Mouse (Mus musculus) ES-E14 (cell line): ENCODE measurements around the gene Gpcpd1.

Experiments
- HCFC1 ChIP-seq: IDR thresholded peaks from 2 replicates; pipeline ENCODE4 v1.6.1; 2012; ENCODE audit warnings: low read length, inconsistent platforms, borderline replicate concordance; ENCODE audit not compliant: insufficient read depth
- MAFK ChIP-seq: IDR thresholded peaks from 2 replicates; pipeline ENCODE4 v1.6.1; 2014; ENCODE audit warnings: mild to moderate bottlenecking, low read depth, low read length, inconsistent platforms; ENCODE audit not compliant: insufficient read depth
- ZC3H11A ChIP-seq: IDR thresholded peaks from 2 replicates; pipeline ENCODE4 v1.6.1; 2012; ENCODE audit warnings: low read depth, mild to moderate bottlenecking, inconsistent platforms, low read length, borderline replicate concordance

DNA sequence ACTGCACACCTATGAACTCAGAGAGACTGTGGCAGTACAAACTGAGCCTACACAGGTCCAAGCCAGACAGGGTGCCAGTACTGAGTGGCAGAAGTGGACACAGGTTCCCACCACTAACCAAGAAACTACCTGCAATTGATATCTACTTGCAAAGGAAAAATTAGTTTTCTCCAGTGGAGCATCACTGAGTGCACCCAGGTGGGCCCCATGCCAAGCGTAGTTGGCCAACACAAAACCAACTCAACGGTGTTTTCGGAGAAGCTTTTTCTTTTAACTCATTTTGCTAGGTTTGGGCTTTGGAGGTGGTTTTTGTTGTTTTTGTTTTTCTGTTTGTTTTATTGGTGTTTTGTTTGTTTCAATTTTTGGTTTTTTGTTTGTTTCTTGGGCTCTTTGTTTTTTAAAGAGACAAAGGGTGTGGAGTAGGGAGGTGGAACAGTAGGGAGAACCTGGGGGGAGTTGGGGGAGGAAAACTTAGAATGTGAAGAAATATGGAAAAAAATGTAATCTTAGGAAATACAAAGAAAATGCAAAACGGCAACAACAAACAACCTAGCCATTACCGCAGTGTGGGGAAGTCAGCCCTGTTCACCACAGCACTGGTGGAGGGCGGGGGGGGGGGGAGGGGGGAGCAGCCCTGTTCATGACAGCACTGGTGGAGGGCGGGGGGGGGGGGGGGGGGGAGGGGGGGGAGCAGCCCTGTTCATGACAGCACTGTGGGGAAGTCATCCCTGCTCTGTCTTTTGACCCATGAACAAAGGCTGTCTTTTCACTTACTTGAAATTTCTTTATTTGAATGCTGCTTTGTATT, 76.3 kb downstream of the Gpcpd1 start:
- TF ChIP-seq MAFK = no peak
- no peak for TF ChIP-seq ZC3H11A
- no peak for TF ChIP-seq HCFC1
